Mouse (Mus musculus) heart, adult 2 months (tissue): ENCODE measurements around the gene Izumo4.

ENCODE experiments used
- CTCF ChIP-seq: fragments of 200-600 bp; IDR thresholded peaks from 2 replicates; pipeline ENCODE4 v1.8.1; 2022; ENCODE audit warnings: antibody characterized with exemption, mild to moderate bottlenecking, moderate library complexity
- POLR2A ChIP-seq: fragments of 200-500 bp; IDR thresholded peaks from 2 replicates; pipeline ENCODE4 v1.6.1; 2011; ENCODE audit warnings: mild to moderate bottlenecking, low read depth, low read length, control low read depth; ENCODE audit not compliant: insufficient read depth

DNA sequence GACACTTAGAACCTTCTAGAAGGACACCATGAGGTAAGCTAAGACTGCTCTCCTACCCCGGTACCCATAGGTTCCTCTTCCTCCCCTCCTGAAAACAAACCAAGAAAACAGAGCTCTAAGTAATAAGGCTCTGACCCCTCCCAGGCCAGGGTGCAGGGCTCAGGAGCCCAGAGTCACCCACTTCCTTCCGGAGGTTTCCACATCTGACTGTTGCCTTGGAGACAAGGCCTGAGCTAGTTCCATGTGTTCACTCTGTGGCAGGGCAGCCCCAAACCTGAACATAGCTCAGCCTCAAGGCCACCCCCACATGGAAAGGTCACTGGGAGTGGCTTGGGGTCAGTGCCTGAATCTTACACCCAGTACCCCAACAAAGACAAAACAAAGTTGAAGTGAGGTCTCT is 6.8 kb upstream of the Izumo4 start:
- TF ChIP-seq CTCF (no peak), POLR2A (no peak)
